21 mouse cellular contexts compared by ENCODE assay signal in the genomic region with DNA sequence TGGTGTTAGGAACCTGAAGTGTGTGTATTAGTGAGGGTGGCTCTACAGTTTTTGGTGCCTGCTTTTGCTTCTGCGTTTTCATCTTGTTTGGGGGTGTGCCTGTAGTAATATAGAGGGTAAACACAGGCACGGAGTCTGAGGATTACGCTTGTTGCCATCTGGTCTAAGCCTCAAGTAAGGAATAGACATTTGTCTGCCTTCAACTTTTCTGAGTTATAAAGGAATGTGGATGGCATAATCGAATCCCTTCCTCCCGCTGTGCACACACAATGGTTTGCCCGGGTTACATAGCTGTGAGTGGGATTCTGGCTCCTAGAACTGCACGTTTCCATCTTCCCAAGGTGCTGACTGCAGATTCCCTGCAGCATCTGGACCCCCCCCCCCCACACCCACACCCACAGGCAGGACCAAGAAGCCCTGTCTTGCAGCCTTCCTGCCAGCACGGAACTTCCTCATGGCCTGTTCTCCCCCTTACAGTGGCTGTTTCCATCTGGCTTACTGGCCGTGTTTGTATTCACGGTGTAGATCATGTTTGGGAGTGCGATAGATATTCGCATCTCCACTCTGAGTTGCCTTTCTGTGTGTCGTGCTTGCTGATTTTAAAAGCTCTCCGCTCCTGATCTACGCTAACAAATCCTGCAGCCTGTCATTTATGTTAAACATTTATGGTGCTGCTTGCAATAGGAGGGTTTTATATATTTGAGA.
DNase-seq lines count a peak whose midpoint lies in the region; ATAC-seq lines count a peak whose summit lies in the region.
"Had no signal": no experiment of that assay in that cellular context is flagged by ENCODE, and none has a peak within 500 bp of the region (broad histone marks: within the 10 kb centered on the region; RNA-seq: fewer than 3 reads in every experiment).

No protein-coding gene starts in this region.

- 49% methylated on average over 15 of the region's 15 CpGs for WGBS in forebrain, embryonic 13.5 days
- 69% methylated on average over 15 of the region's 15 CpGs for WGBS in forebrain, embryonic 11.5 days
- WGBS in neural tube, embryonic 13.5 days: 55% methylated on average over 15 of the region's 15 CpGs
- 38% methylated on average over 15 of the region's 15 CpGs for WGBS in hindbrain, embryonic 15.5 days
- WGBS in neural tube, embryonic 14.5 days: 45% methylated on average over 15 of the region's 15 CpGs

- H3K4me3 ChIP-seq in forebrain, embryonic 13.5 days: no peak overlapping the region
- H3K4me3 ChIP-seq in forebrain, embryonic 11.5 days (ENCODE audit: low read depth, low read length): no peak overlapping the region
- no peak overlapping the region for H3K4me3 ChIP-seq in neural tube, embryonic 13.5 days
- no peak overlapping the region for H3K4me3 ChIP-seq in hindbrain, embryonic 15.5 days
- H3K4me3 ChIP-seq in neural tube, embryonic 14.5 days (ENCODE audit: low read depth, low read length): no peak overlapping the region
- H3K4me3 ChIP-seq: embryonic facial prominence, embryonic 15.5 days; heart, embryonic 10.5 days; intestine, embryonic 15.5 days; limb, embryonic 12.5 days had no signal

- H3K9me3 ChIP-seq in forebrain, embryonic 13.5 days (replicated peaks): no peaks in the 10 kb centered on the region
- H3K9me3 ChIP-seq in forebrain, embryonic 11.5 days (ENCODE audit: control insufficient read depth, low read length): no peaks in the 10 kb centered on the region
- H3K9me3 ChIP-seq in neural tube, embryonic 13.5 days: no peaks in the 10 kb centered on the region
- H3K9me3 ChIP-seq in hindbrain, embryonic 15.5 days: no peaks in the 10 kb centered on the region
- H3K9me3 ChIP-seq in neural tube, embryonic 14.5 days (ENCODE audit: control insufficient read depth, low read length): no peaks in the 10 kb centered on the region
- H3K9me3 ChIP-seq: embryonic facial prominence, embryonic 15.5 days; heart, embryonic 10.5 days; intestine, embryonic 15.5 days; limb, embryonic 12.5 days had no signal

- H3K27me3 ChIP-seq in forebrain, embryonic 13.5 days: no peaks in the 10 kb centered on the region
- no peaks in the 10 kb centered on the region for H3K27me3 ChIP-seq in forebrain, embryonic 11.5 days (ENCODE audit: control insufficient read depth, insufficient read depth, low read length)
- no peaks in the 10 kb centered on the region for H3K27me3 ChIP-seq in neural tube, embryonic 13.5 days
- no peaks in the 10 kb centered on the region for H3K27me3 ChIP-seq in hindbrain, embryonic 15.5 days
- H3K27me3 ChIP-seq in neural tube, embryonic 14.5 days (ENCODE audit: control insufficient read depth, insufficient read depth, low read length): no peaks in the 10 kb centered on the region
- H3K27me3 ChIP-seq: CH12.LX; embryonic facial prominence, embryonic 15.5 days; intestine, embryonic 15.5 days; limb, embryonic 12.5 days had no signal

- ATAC-seq in forebrain, embryonic 13.5 days: peak; percentile 48; the same call in 1 of the 2 replicates
- no peak for ATAC-seq in forebrain, embryonic 11.5 days (replicated peaks; ENCODE audit: low FRiP score)
- ATAC-seq in neural tube, embryonic 13.5 days (ENCODE audit: low read depth): no peak
- ATAC-seq in hindbrain, embryonic 15.5 days (ENCODE audit: low FRiP score, low read depth): 0 out of 2 replicates have a peak, but pooled peaks have one; percentile 34
- ATAC-seq in neural tube, embryonic 14.5 days (ENCODE audit: low read depth): no peak
- ATAC-seq: intestine, embryonic 15.5 days had no signal

- no peaks in the 10 kb centered on the region for H3K36me3 ChIP-seq in forebrain, embryonic 13.5 days (ENCODE audit: poor library complexity, severe bottlenecking)
- H3K36me3 ChIP-seq in forebrain, embryonic 11.5 days (ENCODE audit: control insufficient read depth, insufficient read depth, low read length): no peaks in the 10 kb centered on the region
- H3K36me3 ChIP-seq in neural tube, embryonic 13.5 days: no peaks in the 10 kb centered on the region
- H3K36me3 ChIP-seq in hindbrain, embryonic 15.5 days: no peaks in the 10 kb centered on the region
- no peaks in the 10 kb centered on the region for H3K36me3 ChIP-seq in neural tube, embryonic 14.5 days (ENCODE audit: control insufficient read depth, insufficient read depth, low read length)
- H3K36me3 ChIP-seq: embryonic facial prominence, embryonic 15.5 days; heart, embryonic 10.5 days; intestine, embryonic 15.5 days; limb, embryonic 12.5 days had no signal

- DNase-seq in forebrain, embryonic 11.5 days (ENCODE audit: low spot score): no peak
- no peak for DNase-seq in neural tube, embryonic 10.5 days (ENCODE audit: extremely low spot score, low spot score)
- DNase-seq in gastrocnemius, postnatal 4 days (ENCODE audit: low spot score in 2 of 2): no peak
- no peak for DNase-seq in kidney, postnatal 36 days
- DNase-seq: adrenal gland, postnatal 14 days; cerebellum, adult 8-10 months; embryo, embryonic 11 days; gastrocnemius, postnatal 10 days; heart, postnatal 10 days; lung, postnatal 10 days had no signal

- no peak overlapping the region; the same call in 1 of the 2 replicates for H3K27ac ChIP-seq in forebrain, embryonic 13.5 days
- H3K27ac ChIP-seq in forebrain, embryonic 11.5 days (ENCODE audit: low read depth, low read length): no peak overlapping the region
- peak overlapping the region; percentile 59 for H3K27ac ChIP-seq in neural tube, embryonic 13.5 days (replicated peaks)
- H3K27ac ChIP-seq in hindbrain, embryonic 15.5 days (replicated peaks): no peak overlapping the region; the same call in 1 of the 2 replicates
- 0 out of 2 replicates have a peak overlapping the region, but pooled peaks have one; percentile 48 for H3K27ac ChIP-seq in neural tube, embryonic 14.5 days (ENCODE audit: low read depth, low read length)
- H3K27ac ChIP-seq: embryonic facial prominence, embryonic 15.5 days; heart, embryonic 10.5 days; intestine, embryonic 15.5 days; limb, embryonic 12.5 days; liver, embryonic 14.5 days; stomach, postnatal 0 days had no signal

- no peak overlapping the region for H3K9ac ChIP-seq in forebrain, embryonic 13.5 days
- H3K9ac ChIP-seq in forebrain, embryonic 11.5 days (ENCODE audit: low read length): no peak overlapping the region
- H3K9ac ChIP-seq in neural tube, embryonic 13.5 days: no peak overlapping the region
- no peak overlapping the region for H3K9ac ChIP-seq in hindbrain, embryonic 15.5 days
- no peak overlapping the region for H3K9ac ChIP-seq in neural tube, embryonic 14.5 days (replicated peaks; ENCODE audit: low read depth, low read length)
- H3K9ac ChIP-seq: embryonic facial prominence, embryonic 15.5 days; intestine, embryonic 15.5 days; limb, embryonic 12.5 days; liver, embryonic 14.5 days had no signal

- peaks cover 8% of the 10 kb centered on the region for H3K4me1 ChIP-seq in forebrain, embryonic 13.5 days
- H3K4me1 ChIP-seq in forebrain, embryonic 11.5 days (replicated peaks; ENCODE audit: control insufficient read depth, insufficient read depth, low read length): no peaks in the 10 kb centered on the region
- peaks cover 22% of the 10 kb centered on the region for H3K4me1 ChIP-seq in neural tube, embryonic 13.5 days (replicated peaks)
- peaks cover 24% of the 10 kb centered on the region for H3K4me1 ChIP-seq in hindbrain, embryonic 15.5 days (replicated peaks)
- peaks cover 2% of the 10 kb centered on the region; the same call in 1 of the 2 replicates for H3K4me1 ChIP-seq in neural tube, embryonic 14.5 days (ENCODE audit: control insufficient read depth, insufficient read depth, low read length)
- H3K4me1 ChIP-seq: embryonic facial prominence, embryonic 15.5 days; heart, embryonic 10.5 days; intestine, embryonic 15.5 days; limb, embryonic 12.5 days had no signal

- H3K4me2 ChIP-seq in forebrain, embryonic 13.5 days: peak overlapping the region; percentile 7; the same call in 1 of the 2 replicates
- H3K4me2 ChIP-seq in forebrain, embryonic 11.5 days (ENCODE audit: low read depth, low read length, severe bottlenecking): no peak overlapping the region
- H3K4me2 ChIP-seq in neural tube, embryonic 13.5 days: no peak overlapping the region
- 0 out of 2 replicates have a peak overlapping the region, but pooled peaks have one; percentile 11 for H3K4me2 ChIP-seq in hindbrain, embryonic 15.5 days
- H3K4me2 ChIP-seq in neural tube, embryonic 14.5 days (ENCODE audit: low read depth, low read length): no peak overlapping the region
- H3K4me2 ChIP-seq: embryonic facial prominence, embryonic 15.5 days; intestine, embryonic 15.5 days; limb, embryonic 12.5 days had no signal

Comparison
In these comparisons a context has a peak if more than half of its experiments do, and no peak if none do; other contexts are left out.
1. ATAC-seq: peak in forebrain, embryonic 13.5 days (single experiment) and hindbrain, embryonic 15.5 days (single experiment); none in forebrain, embryonic 11.5 days (single experiment), neural tube, embryonic 13.5 days (single experiment) and neural tube, embryonic 14.5 days (single experiment).
2. H3K4me2 ChIP-seq: peak in forebrain, embryonic 13.5 days (single experiment) and hindbrain, embryonic 15.5 days (single experiment); none in forebrain, embryonic 11.5 days (single experiment), neural tube, embryonic 13.5 days (single experiment) and neural tube, embryonic 14.5 days (single experiment).
3. H3K27ac ChIP-seq: peak in neural tube, embryonic 13.5 days (single experiment) and neural tube, embryonic 14.5 days (single experiment); none in forebrain, embryonic 13.5 days (single experiment), forebrain, embryonic 11.5 days (single experiment) and hindbrain, embryonic 15.5 days (single experiment).